Mouse (Mus musculus) left cerebral cortex, adult 2 months (tissue): Measurements from ENCODE around the gene 1700015F17Rik. TPM values are rescaled to one million over a fixed set of nuclear protein-coding genes. Genes with fewer than 3 reads are reported as not detected.
A peak's percentile ranks its signal among the peaks of the same experiment; 100 is the strongest.

Experiments used
- DNase-seq, 2 experiments: peaks; one replicate each; pipeline ENCODE4 v3.0.0; 2021 to 2022; ENCODE audit warnings: low spot score in 2 of 2, mixed read lengths in 1 of 2; ENCODE audit errors: extremely low spot score in 1 of 2
- H3K27ac ChIP-seq: fragments of 200-600 bp; 2 replicates; pipeline ENCODE4 v1.8.1; 2022
- H3K4me3 ChIP-seq: fragments of 200-600 bp; 2 replicates; pipeline ENCODE4 v1.8.1; 2022
- CTCF ChIP-seq: fragments of 200-600 bp; IDR thresholded peaks from 2 replicates; pipeline ENCODE4 v1.8.1; 2022; ENCODE audit warnings: antibody characterized with exemption, mild to moderate bottlenecking, moderate library complexity
- intact Hi-C: fragments of 180-260 bp; cut with DNase I; formaldehyde crosslinking; loops from one replicate; pipeline ENCODE4 v1.15.1; 2025
- long read RNA-seq, 2 experiments: library from polyadenylated mRNA; stranded (forward); transcript quantifications; one replicate each; pipeline ENCODE4 v2.0.0; 2021; ENCODE audit warnings: borderline mapping rate in 2 of 2
- total RNA-seq, 2 experiments: library from RNA; stranded (reverse); gene quantifications; 2 replicates each; pipeline ENCODE4 v1.2.3; 2021

1700015F17Rik gene
- total RNA-seq: under 1 TPM in 1 of 2 experiments, not detected in 1; 0.70 TPM
- long read RNA-seq, experiment 1, partial matches to known transcripts: 0 of 1 reads
- long read RNA-seq, experiment 1, other reads (novel, unspliced or antisense): 1 of 1 reads
- long read RNA-seq, experiment 2: 0 reads

DNA sequence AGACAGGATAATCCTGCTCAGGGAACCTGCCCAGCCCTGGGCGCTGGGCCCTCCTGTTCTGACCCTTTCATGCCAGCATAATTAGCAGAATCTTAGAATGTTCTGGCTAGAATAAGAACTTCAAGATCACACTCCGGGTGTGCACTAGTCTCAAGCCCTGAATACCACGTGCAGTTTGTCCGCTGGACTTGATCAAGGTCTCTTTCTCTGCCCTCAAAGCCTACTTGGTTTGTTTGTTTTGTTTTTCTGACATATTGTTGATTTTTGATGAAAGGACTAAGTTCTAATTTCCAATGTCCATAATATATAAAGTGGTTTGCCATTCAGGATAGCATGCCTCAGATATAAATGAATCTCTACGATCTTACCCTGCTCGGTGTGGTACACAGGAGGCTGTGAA is at the start of gene 1700015F17Rik:
1700015F17Rik (minus strand) TSS at position 101 of the 400 bp plus-strand sequence.
- Histone ChIP-seq H3K4me3 (no peak within 1 kb of the TSS), H3K27ac (no peak within 1 kb of the TSS)
- intact Hi-C loops: no loop called here
- no peak for TF ChIP-seq CTCF
- DNase-seq: no peak

DNA sequence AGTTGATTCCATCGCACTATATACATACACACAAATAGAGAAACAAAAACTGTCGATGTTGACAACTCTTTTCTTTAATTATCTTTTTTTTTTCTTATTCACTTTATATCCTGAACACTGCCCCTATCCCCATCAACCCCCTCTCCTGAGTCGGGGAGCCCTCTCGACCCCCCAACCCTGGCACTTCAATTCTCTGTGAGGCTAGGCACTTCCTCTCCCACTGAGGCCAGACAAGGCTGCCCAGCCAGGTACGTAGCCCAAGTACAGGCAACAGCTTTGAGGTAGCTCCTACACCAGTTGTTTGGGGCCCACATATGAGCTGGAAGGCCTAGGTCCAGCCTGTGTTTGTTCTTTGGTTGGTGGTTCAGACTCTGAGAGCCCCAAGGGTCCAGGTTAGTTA is 36.5 kb upstream of the 1700015F17Rik start:
- no peak for DNase-seq
- H3K27ac ChIP-seq: peak overlapping the region; percentile 99; the same call in 1 of the 2 replicates
- TF ChIP-seq CTCF: no peak
- intact Hi-C loops: no loop called here
- no peak overlapping the region for H3K4me3 ChIP-seq

DNA sequence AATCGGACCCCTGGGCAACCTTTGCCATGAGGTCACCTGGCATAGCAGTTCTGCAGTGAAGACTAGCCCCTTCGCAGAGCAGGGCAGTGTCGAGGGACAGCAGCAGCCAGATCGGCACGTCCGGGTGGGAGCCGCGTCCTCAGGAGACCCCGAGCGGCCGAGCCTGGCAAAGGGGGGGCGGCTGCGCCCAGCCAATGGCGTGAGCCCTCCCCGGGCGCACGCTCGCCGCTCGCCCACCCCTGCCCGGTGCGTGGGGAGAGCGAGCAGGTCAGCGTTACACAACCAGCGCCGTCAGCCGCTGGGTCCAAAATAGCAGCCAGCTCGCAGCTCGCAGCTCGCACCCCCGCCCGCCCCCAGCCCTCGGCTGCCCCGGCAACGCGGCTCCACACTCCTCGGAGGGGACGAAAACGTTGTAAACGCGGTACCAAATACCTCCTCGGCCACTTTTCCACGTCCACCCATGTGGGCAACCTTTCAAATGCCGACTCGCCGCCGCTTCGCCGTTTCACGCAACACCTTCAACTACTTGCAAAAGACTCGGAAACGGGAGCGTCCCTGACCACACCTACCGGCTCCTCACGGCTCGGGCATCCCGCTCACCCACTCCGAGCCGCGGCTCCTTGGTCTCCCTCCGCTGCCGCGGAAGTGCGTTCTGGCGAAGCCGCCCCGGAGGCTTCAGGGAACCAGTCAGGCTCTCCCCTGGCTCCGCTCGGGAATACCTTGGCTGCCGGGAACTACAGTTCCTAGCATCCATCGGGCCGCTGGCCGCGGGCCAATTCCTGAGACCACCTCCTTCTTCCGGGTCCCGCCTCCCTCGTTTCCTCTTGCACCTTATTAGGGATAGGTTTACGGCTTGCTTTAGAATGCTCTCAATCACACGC is 35.5 kb upstream of the 1700015F17Rik start, which contains the start of gene Cldn12:
Cldn12 (minus strand) TSS at position 763 of the 881 bp plus-strand sequence.
- Histone ChIP-seq H3K4me3 (peak within 1 kb of the TSS; percentile 86), H3K27ac (peak within 1 kb of the TSS; percentile 99)
- intact Hi-C loops: loop anchor here (5.0 kb wide), 3 partner anchors 43 to 178 kb away; partner anchors contain the start of genes Gtpbp10 and Steap2
- TF ChIP-seq CTCF: no peak
- peak; percentile 95 to 96 for DNase-seq

DNA sequence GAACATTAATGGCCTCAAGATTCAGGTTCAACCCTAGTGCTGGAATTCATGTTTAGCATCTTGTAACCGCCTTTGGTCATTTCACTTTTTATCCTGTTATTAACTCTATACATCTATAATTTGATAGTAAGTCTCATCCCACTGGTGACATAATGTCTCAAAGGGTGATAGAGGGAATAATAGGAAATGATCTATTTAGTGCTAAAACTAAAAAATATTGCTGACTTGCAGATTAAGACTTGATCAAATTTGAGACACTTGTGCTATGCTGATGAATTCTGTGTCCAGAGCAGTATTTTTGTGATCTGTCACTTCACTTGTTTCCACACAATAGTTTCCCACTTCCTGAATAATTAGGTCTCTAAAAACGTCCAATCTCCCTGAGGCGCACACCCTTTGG is 32.5 kb upstream of the 1700015F17Rik start:
- no peak for DNase-seq
- no peak for TF ChIP-seq CTCF
- no peak overlapping the region; the same call in 1 of the 2 replicates for H3K4me3 ChIP-seq
- no peak overlapping the region for H3K27ac ChIP-seq
- intact Hi-C loops: loop anchor here (5.0 kb wide), 3 partner anchors 46 to 181 kb away; partner anchors contain the start of genes Gtpbp10 and Steap2

DNA sequence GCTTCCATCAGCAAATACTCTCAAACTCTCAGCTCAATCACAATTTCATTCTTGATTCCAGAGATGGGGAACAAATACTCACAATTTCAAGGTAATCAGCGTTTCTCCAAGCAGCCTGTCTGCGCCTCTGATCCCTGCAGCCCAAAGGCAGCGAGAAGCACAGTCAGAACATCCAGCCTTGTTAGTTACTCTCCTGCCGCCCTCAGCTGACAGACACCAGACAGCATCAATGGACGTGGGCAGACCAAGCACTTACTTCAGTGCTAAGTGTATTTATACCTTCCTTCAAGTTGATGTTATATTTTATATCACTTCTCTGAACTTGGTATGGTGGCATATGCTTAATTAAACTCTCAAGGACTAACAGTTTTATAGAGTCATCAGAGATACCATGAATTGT is 32.0 kb upstream of the 1700015F17Rik start:
- Histone ChIP-seq H3K4me3 (peak overlapping the region; percentile 28), H3K27ac (no peak overlapping the region)
- intact Hi-C loops: loop anchor here (5.0 kb wide), 3 partner anchors 46 to 181 kb away; partner anchors contain the start of genes Gtpbp10 and Steap2
- peak in 1 of 2 experiments; percentile 28 for DNase-seq
- TF ChIP-seq CTCF: no peak; the same call in 1 of the 2 replicates

DNA sequence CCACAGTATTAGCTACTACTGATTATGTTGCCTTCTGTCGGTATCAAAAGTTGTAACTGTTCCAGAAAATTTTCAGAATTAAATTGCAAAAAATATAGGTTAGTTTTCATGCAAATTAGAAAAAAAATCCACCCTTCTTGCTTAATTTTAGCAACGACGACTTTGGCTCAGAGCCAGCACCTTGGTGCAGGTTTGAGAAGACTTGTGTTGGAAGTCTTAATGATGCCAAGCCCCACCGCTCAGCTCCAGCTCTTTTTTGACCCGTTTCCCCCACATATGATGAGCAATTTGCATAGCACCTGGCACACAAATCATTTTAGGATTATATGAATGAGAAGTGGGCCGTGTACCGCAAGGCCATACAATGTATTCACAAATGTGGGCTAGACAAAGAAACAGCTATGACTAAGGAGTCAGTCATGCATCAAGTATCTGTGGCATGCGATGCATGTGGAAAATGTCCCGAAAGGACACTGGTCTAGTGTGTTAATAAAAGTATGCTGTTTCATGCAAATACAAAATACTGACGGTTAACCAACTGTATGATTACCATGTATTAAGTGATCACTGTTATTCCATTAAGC is 31.5 kb upstream of the 1700015F17Rik start:
- TF ChIP-seq CTCF: no peak
- no peak for DNase-seq
- intact Hi-C loops: loop anchor here (5.0 kb wide), 3 partner anchors 47 to 182 kb away; partner anchors contain the start of genes Gtpbp10 and Steap2
- Histone ChIP-seq H3K27ac (no peak overlapping the region), H3K4me3 (peak overlapping the region; percentile 28)

DNA sequence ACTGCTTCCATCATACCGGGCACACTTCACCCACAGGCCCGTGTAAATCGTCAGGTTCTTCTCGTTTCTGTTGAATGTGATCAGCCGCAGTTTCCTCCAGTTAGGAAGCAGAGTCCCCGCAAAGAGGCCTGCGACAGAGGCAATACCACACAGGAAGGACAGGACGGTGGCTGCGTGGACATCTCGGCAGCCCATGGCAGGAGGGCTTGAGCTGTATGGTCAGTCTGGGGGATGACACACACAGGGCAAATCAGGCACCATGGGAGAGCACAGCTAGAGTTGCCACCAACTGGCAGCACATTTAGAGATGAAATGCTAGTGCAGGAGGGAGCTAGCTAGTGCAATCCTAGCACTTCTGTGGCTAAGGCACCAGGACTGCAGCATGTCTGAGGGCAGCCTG is 29.3 kb upstream of the 1700015F17Rik start:
- intact Hi-C loops: no loop called here
- Histone ChIP-seq H3K4me3 (no peak overlapping the region), H3K27ac (no peak overlapping the region)
- DNase-seq: no peak
- TF ChIP-seq CTCF: no peak

DNA sequence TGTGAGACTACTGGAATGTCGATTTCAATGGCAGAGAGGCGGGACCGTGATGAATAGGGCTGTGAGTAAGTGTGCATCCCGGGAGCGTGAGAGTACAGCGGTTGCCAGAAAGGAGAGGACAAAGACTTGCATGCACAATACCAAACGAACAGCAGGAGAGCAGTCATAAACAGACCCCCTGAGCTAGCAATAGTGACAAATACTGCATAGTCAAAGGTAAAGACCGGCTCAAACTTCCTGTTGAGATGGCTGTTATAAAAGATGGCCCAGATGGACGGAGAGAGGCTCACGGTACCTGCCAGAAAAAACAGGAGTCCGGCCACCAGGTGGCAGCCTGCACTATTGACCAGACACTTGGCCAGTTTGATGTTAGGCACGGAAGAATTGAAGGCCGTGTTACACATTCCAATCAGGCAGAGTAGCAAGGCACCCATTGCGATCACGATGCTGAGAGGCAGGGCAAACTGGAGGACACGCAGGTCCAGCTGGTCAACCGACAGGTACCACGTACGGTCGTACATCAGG is 28.8 kb upstream of the 1700015F17Rik start:
- Histone ChIP-seq H3K27ac (no peak overlapping the region), H3K4me3 (no peak overlapping the region)
- intact Hi-C loops: no loop called here
- peak; percentile 51 to 74 for DNase-seq
- TF ChIP-seq CTCF: peak; percentile 67

DNA sequence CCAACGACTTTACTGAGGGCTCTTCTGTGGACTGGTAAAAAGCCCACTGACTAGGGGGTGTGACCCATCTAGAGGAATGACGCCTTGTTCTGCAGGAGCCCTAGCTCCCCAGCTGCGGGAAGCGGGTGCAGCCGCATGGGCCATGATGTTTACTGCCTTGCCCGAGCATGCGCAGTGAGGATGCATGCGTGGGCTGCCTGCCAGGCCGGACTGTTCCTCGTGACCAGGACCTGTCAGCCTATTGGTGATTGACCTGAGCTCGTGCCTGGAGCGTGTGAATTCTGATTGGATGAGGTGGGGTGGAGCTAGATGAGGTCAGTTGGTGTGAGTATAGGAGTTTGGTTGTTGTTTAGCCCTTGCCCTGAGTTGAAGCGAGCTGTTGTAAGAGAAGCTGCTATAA is 25.5 kb upstream of the 1700015F17Rik start:
- H3K27ac ChIP-seq: no peak overlapping the region
- intact Hi-C loops: no loop called here
- TF ChIP-seq CTCF: no peak
- no peak overlapping the region for H3K4me3 ChIP-seq
- no peak for DNase-seq

DNA sequence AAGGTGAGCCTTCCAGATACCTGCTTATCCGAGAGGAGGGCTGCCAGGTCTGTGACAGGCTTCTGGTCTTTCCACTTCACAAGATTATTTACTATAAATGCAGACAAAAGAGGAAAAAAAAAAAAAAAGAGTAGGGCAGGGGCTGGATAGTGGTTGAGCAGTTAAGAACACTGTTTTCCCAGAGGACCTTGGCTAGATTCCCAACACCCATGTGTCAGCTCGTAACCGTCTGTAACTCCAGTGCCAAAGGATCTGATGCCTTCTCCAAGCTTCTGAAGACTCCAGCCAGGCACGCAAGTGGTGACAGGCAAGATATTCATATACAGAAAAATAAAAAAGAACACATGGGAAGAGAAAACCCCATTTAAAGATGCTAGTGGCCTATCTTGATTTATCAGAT is 24.4 kb upstream of the 1700015F17Rik start:
- Histone ChIP-seq H3K27ac (no peak overlapping the region), H3K4me3 (no peak overlapping the region)
- DNase-seq: no peak
- intact Hi-C loops: no loop called here
- no peak for TF ChIP-seq CTCF

DNA sequence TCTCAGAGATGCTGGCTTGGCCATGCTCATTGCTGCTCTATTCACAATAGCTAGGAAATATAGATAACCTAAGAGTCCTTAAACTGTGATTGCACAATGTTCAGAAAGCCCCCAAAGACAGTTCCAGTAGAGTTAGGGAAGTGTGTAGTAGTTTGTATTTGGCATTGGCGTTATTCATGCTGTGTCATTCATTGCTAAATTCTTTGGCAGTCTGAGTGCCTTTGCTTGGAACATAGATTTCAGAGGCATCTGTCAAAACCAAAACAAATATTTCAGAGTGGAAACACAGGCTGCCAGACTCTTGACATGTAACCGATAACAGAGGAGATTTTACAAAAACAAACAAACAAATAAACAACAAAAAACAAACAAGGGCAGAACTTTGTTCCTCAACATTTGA is 22.6 kb upstream of the 1700015F17Rik start:
- no peak overlapping the region for H3K27ac ChIP-seq
- no peak for TF ChIP-seq CTCF
- H3K4me3 ChIP-seq: no peak overlapping the region
- intact Hi-C loops: no loop called here
- no peak for DNase-seq

DNA sequence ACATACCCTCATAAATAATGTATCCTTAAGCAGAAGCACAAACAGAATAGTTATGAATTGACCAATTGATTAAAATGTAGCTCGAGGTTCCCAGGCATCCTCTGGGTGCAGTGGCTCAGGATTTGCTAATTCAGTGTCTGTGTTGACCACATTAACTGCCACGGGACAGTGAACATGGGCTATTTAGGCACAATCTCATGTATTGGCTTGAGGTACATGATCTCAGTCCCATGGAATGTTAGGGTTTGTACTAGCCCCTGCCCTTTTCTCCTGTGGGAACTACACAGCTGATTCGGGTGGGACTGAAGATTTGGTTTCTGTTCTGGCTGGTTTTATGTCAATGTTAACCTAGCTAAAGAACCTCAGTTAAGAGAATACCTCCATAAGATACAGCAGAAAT is 17.4 kb upstream of the 1700015F17Rik start:
- intact Hi-C loops: loop anchor here (5.0 kb wide), 1 partner anchor 151 kb away; no protein-coding TSS in a partner anchor
- no peak overlapping the region for H3K27ac ChIP-seq
- H3K4me3 ChIP-seq: no peak overlapping the region
- TF ChIP-seq CTCF: no peak
- no peak for DNase-seq
